Mouse (Mus musculus): ENCODE data around the gene Cd3eap. TPM values are rescaled to one million over a fixed set of nuclear protein-coding genes. Genes with fewer than 3 reads are reported as not detected.

Cd3eap gene
- polyA plus RNA-seq, 1 experiment from 2014 or later: 16.4 TPM

- peak overlapping the region; percentile 86 for H3K4me2 ChIP-seq (ENCODE audit: low read length)
- no peak overlapping the region for H3K27ac ChIP-seq (replicated peaks; ENCODE audit: low read depth, low read length)
- no peaks in the 10 kb centered on the region for H3K9me3 ChIP-seq (ENCODE audit: control insufficient read depth, low read length)
- DNase-seq: peak; percentile 89
- H3K4me3 ChIP-seq (replicated peaks; ENCODE audit: low read depth, low read length): no peak overlapping the region
- WGBS: 1% methylated on average over 11 of the region's 11 CpGs
- ATAC-seq (ENCODE audit: low FRiP score, low TSS enrichment): no peak
- peaks cover 28% of the 10 kb centered on the region for H3K4me1 ChIP-seq (ENCODE audit: control insufficient read depth, insufficient read depth, low read length)
- peaks cover 8% of the 10 kb centered on the region; the same call in 1 of the 2 replicates for H3K27me3 ChIP-seq (ENCODE audit: control insufficient read depth, insufficient read depth, low read length)
- no peak overlapping the region for H3K9ac ChIP-seq (replicated peaks; ENCODE audit: low read length)
- peaks cover 3% of the 10 kb centered on the region for H3K36me3 ChIP-seq (ENCODE audit: control insufficient read depth, insufficient read depth, low read length)
These were observed 16.0 kb downstream of the Cd3eap start for GRCm38 (mm10) chr7:19343210-19343808.

DNA sequence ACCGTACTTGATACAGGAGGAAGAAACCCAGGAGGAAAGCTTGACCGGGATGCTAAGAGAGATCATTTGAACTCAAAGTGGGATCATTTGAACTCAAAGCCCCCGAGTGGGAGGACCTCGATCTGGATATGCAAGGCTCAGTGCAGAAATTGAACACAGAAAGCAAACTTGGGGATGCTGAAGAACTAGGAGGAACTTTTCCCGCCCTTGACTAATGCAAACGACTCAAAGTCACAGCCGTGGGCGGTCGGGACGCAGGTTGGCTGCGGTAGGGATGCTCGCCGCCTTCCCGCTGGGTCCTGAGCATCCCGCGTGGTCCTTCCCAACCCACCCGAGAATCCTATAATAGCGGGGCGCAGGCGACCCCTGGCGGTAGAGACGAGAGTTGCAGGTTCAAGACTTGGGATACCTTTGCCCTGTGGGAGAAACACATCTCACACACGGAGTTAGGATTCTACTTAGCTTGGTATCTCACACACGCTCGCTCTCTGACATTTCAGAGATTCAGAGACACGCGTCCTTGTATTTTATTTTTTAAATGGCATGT is 16.7 kb downstream of the Cd3eap start:
- peaks cover 28% of the 10 kb centered on the region for H3K4me1 ChIP-seq (ENCODE audit: control insufficient read depth, insufficient read depth, low read length)
- DNase-seq: peak; percentile 94
- peak overlapping the region; percentile 44; the same call in 1 of the 2 replicates for H3K9ac ChIP-seq (replicated peaks; ENCODE audit: low read length)
- WGBS: under 1% methylated on average over 27 of the region's 27 CpGs
- H3K27ac ChIP-seq (replicated peaks; ENCODE audit: low read depth, low read length): no peak overlapping the region
- peak overlapping the region; percentile 36 for H3K4me3 ChIP-seq (replicated peaks; ENCODE audit: low read depth, low read length)
- H3K27me3 ChIP-seq (ENCODE audit: control insufficient read depth, insufficient read depth, low read length): peaks cover 8% of the 10 kb centered on the region; the same call in 1 of the 2 replicates
- no peak for ATAC-seq (ENCODE audit: low FRiP score, low TSS enrichment)
- H3K36me3 ChIP-seq (ENCODE audit: control insufficient read depth, insufficient read depth, low read length): no peaks in the 10 kb centered on the region
- H3K4me2 ChIP-seq (ENCODE audit: low read length): peak overlapping the region; percentile 86
- H3K9me3 ChIP-seq (ENCODE audit: control insufficient read depth, low read length): no peaks in the 10 kb centered on the region

- peak; percentile 25 for DNase-seq
- H3K9me3 ChIP-seq (ENCODE audit: control insufficient read depth, low read length): no peaks in the 10 kb centered on the region
- peak overlapping the region; percentile 86 for H3K4me2 ChIP-seq (ENCODE audit: low read length)
- peak overlapping the region; percentile 36 for H3K4me3 ChIP-seq (replicated peaks; ENCODE audit: low read depth, low read length)
- ATAC-seq (ENCODE audit: low FRiP score, low TSS enrichment): no peak
- WGBS: 1% methylated on average over 41 of the region's 41 CpGs
- peak overlapping the region; percentile 44; the same call in 1 of the 2 replicates for H3K9ac ChIP-seq (replicated peaks; ENCODE audit: low read length)
- peaks cover 8% of the 10 kb centered on the region; the same call in 1 of the 2 replicates for H3K27me3 ChIP-seq (ENCODE audit: control insufficient read depth, insufficient read depth, low read length)
- H3K36me3 ChIP-seq (ENCODE audit: control insufficient read depth, insufficient read depth, low read length): no peaks in the 10 kb centered on the region
- peaks cover 28% of the 10 kb centered on the region for H3K4me1 ChIP-seq (ENCODE audit: control insufficient read depth, insufficient read depth, low read length)
- no peak overlapping the region for H3K27ac ChIP-seq (replicated peaks; ENCODE audit: low read depth, low read length)
These were observed 17.4 kb downstream of the Cd3eap start for GRCm38 (mm10) chr7:19341761-19342409.

GRCm38 (mm10) chr7:19341250-19341649 is 18.0 kb downstream of the Cd3eap start:
- Histone ChIP-seq H3K9me3 (ENCODE audit: control insufficient read depth, low read length) (no peaks in the 10 kb centered on the region), H3K4me3 (replicated peaks; ENCODE audit: low read depth, low read length) (no peak overlapping the region; the same call in 1 of the 2 replicates), H3K27ac (replicated peaks; ENCODE audit: low read depth, low read length) (no peak overlapping the region), H3K36me3 (ENCODE audit: control insufficient read depth, insufficient read depth, low read length) (no peaks in the 10 kb centered on the region), H3K4me2 (ENCODE audit: low read length) (peak overlapping the region; percentile 86), H3K4me1 (ENCODE audit: control insufficient read depth, insufficient read depth, low read length) (peaks cover 28% of the 10 kb centered on the region), H3K27me3 (ENCODE audit: control insufficient read depth, insufficient read depth, low read length) (peaks cover 8% of the 10 kb centered on the region; the same call in 1 of the 2 replicates), H3K9ac (replicated peaks; ENCODE audit: low read length) (no peak overlapping the region)
- DNase-seq: no peak
- WGBS: 27% methylated on average over 10 of the region's 10 CpGs
- no peak for ATAC-seq (ENCODE audit: low FRiP score, low TSS enrichment)

GRCm38 (mm10) chr7:19338596-19338995 is 20.7 kb downstream of the Cd3eap start:
- Histone ChIP-seq H3K27ac (replicated peaks; ENCODE audit: low read depth, low read length) (no peak overlapping the region), H3K4me3 (replicated peaks; ENCODE audit: low read depth, low read length) (no peak overlapping the region), H3K4me2 (ENCODE audit: low read length) (no peak overlapping the region), H3K36me3 (ENCODE audit: control insufficient read depth, insufficient read depth, low read length) (no peaks in the 10 kb centered on the region), H3K4me1 (ENCODE audit: control insufficient read depth, insufficient read depth, low read length) (peaks cover 16% of the 10 kb centered on the region), H3K9me3 (ENCODE audit: control insufficient read depth, low read length) (no peaks in the 10 kb centered on the region), H3K27me3 (ENCODE audit: control insufficient read depth, insufficient read depth, low read length) (peaks cover 8% of the 10 kb centered on the region; the same call in 1 of the 2 replicates), H3K9ac (replicated peaks; ENCODE audit: low read length) (no peak overlapping the region)
- 82% methylated on average over 7 of the region's 7 CpGs for WGBS
- DNase-seq (no peak), ATAC-seq (ENCODE audit: low FRiP score, low TSS enrichment) (no peak)

GRCm38 (mm10) chr7:19338060-19338459 is 21.2 kb downstream of the Cd3eap start:
- Histone ChIP-seq H3K27ac (replicated peaks; ENCODE audit: low read depth, low read length) (no peak overlapping the region), H3K9me3 (ENCODE audit: control insufficient read depth, low read length) (no peaks in the 10 kb centered on the region), H3K4me1 (ENCODE audit: control insufficient read depth, insufficient read depth, low read length) (peaks cover 16% of the 10 kb centered on the region), H3K27me3 (ENCODE audit: control insufficient read depth, insufficient read depth, low read length) (peaks cover 8% of the 10 kb centered on the region; the same call in 1 of the 2 replicates), H3K4me2 (ENCODE audit: low read length) (no peak overlapping the region), H3K36me3 (ENCODE audit: control insufficient read depth, insufficient read depth, low read length) (no peaks in the 10 kb centered on the region), H3K9ac (replicated peaks; ENCODE audit: low read length) (no peak overlapping the region), H3K4me3 (replicated peaks; ENCODE audit: low read depth, low read length) (no peak overlapping the region)
- ATAC-seq (ENCODE audit: low FRiP score, low TSS enrichment): no peak
- DNase-seq: no peak
- WGBS: 67% methylated on average over 2 of the region's 2 CpGs

GRCm38 (mm10) chr7:19337122-19337521 is 22.2 kb downstream of the Cd3eap start:
- Histone ChIP-seq H3K27me3 (ENCODE audit: control insufficient read depth, insufficient read depth, low read length) (peaks cover 8% of the 10 kb centered on the region; the same call in 1 of the 2 replicates), H3K27ac (replicated peaks; ENCODE audit: low read depth, low read length) (no peak overlapping the region), H3K4me2 (ENCODE audit: low read length) (no peak overlapping the region), H3K9ac (replicated peaks; ENCODE audit: low read length) (no peak overlapping the region), H3K36me3 (ENCODE audit: control insufficient read depth, insufficient read depth, low read length) (no peaks in the 10 kb centered on the region), H3K4me3 (replicated peaks; ENCODE audit: low read depth, low read length) (no peak overlapping the region), H3K9me3 (ENCODE audit: control insufficient read depth, low read length) (no peaks in the 10 kb centered on the region), H3K4me1 (ENCODE audit: control insufficient read depth, insufficient read depth, low read length) (peaks cover 9% of the 10 kb centered on the region)
- no peak for DNase-seq
- ATAC-seq (ENCODE audit: low FRiP score, low TSS enrichment): no peak
- 79% methylated on average over 10 of the region's 10 CpGs for WGBS

- 42% methylated on average over 3 of the region's 3 CpGs for WGBS
- no peaks in the 10 kb centered on the region for H3K36me3 ChIP-seq (ENCODE audit: control insufficient read depth, insufficient read depth, low read length)
- H3K9ac ChIP-seq (replicated peaks; ENCODE audit: low read length): no peak overlapping the region
- ATAC-seq (ENCODE audit: low FRiP score, low TSS enrichment): no peak
- no peak for DNase-seq
- H3K27me3 ChIP-seq (ENCODE audit: control insufficient read depth, insufficient read depth, low read length): no peaks in the 10 kb centered on the region
- H3K9me3 ChIP-seq (ENCODE audit: control insufficient read depth, low read length): no peaks in the 10 kb centered on the region
- H3K4me3 ChIP-seq (replicated peaks; ENCODE audit: low read depth, low read length): no peak overlapping the region
- no peak overlapping the region for H3K4me2 ChIP-seq (ENCODE audit: low read length)
- H3K27ac ChIP-seq (replicated peaks; ENCODE audit: low read depth, low read length): no peak overlapping the region
- no peaks in the 10 kb centered on the region for H3K4me1 ChIP-seq (ENCODE audit: control insufficient read depth, insufficient read depth, low read length)
These were observed 23.7 kb downstream of the Cd3eap start for GRCm38 (mm10) chr7:19335583-19335982.
